Mouse (Mus musculus) lung, embryonic 14.5 days (tissue): ENCODE data around the gene Mapk12. TPM values are rescaled to one million over a fixed set of nuclear protein-coding genes. Genes with fewer than 3 reads are reported as not detected.

ENCODE experiments used
- ATAC-seq: fragments of 200-750 bp; cut with Nextera tagmentation; 2 replicates; pipeline ENCODE4 v1.8.0; 2017; ENCODE audit warnings: mild to moderate bottlenecking, moderate TSS enrichment, moderate library complexity; ENCODE audit not compliant: insufficient read depth
- DNase-seq: peaks from one replicate; pipeline ENCODE4 v3.0.0-alpha.2; 2015
- H3K27ac ChIP-seq: fragments of 300-500 bp; sonication (generic); 2 replicates; pipeline ENCODE4 v1.5.1; 2014; ENCODE audit warnings: low read depth, mild to moderate bottlenecking, moderate library complexity
- H3K27me3 ChIP-seq: fragments of 300-500 bp; sonication (generic); 2 replicates; pipeline ENCODE4 v1.6.1; 2014; ENCODE audit warnings: low read length, control low read depth; ENCODE audit not compliant: insufficient read depth
- H3K36me3 ChIP-seq: fragments of 300-500 bp; sonication (generic); 2 replicates; pipeline ENCODE4 v1.6.1; 2014; ENCODE audit warnings: control low read depth; ENCODE audit not compliant: insufficient read depth
- H3K4me1 ChIP-seq: fragments of 300-500 bp; sonication (generic); 2 replicates; pipeline ENCODE4 v1.6.1; 2014; ENCODE audit warnings: antibody characterized with exemption, control low read depth; ENCODE audit not compliant: insufficient read depth
- H3K4me2 ChIP-seq: fragments of 300-500 bp; sonication (generic); 2 replicates; pipeline ENCODE4 v1.6.1; 2014; ENCODE audit warnings: mild to moderate bottlenecking
- H3K4me3 ChIP-seq: fragments of 300-500 bp; sonication (generic); 2 replicates; pipeline ENCODE4 v1.5.1; 2014; ENCODE audit warnings: low read depth, low read length
- H3K9ac ChIP-seq: fragments of 300-500 bp; sonication (generic); 2 replicates; pipeline ENCODE4 v1.6.1; 2014
- H3K9me3 ChIP-seq: fragments of 300-500 bp; sonication (generic); 2 replicates; pipeline ENCODE4 v1.6.1; 2016; ENCODE audit warnings: low read depth, low read length, control low read depth
- CTCF ChIP-seq: IDR thresholded peaks from 2 replicates; pipeline ENCODE4 v1.5.1; 2016; ENCODE audit warnings: antibody characterized with exemption, low read depth
- WGBS: fragments of 180-500 bp; shearing (Covaris S2); extraction: QIAGEN DNeasy Blood & Tissue Kit; methylation state at CpG from one replicate; pipeline ENCODE4 v1.1.7; 2014; 5-methylcytosine and 5-hydroxymethylcytosine counted together
- polyA plus RNA-seq: library from polyadenylated mRNA; unstranded; fragments of >200 nt; fragmentation: Nextera tagmentation; extraction: Ambion mirVana; gene quantifications from 2 replicates; pipeline ENCODE4 v1.2.1, GENCODE M21; 2014

Gene Mapk12
- polyA plus RNA-seq, 1 experiment from 2014 or later = 11.4 TPM

DNA sequence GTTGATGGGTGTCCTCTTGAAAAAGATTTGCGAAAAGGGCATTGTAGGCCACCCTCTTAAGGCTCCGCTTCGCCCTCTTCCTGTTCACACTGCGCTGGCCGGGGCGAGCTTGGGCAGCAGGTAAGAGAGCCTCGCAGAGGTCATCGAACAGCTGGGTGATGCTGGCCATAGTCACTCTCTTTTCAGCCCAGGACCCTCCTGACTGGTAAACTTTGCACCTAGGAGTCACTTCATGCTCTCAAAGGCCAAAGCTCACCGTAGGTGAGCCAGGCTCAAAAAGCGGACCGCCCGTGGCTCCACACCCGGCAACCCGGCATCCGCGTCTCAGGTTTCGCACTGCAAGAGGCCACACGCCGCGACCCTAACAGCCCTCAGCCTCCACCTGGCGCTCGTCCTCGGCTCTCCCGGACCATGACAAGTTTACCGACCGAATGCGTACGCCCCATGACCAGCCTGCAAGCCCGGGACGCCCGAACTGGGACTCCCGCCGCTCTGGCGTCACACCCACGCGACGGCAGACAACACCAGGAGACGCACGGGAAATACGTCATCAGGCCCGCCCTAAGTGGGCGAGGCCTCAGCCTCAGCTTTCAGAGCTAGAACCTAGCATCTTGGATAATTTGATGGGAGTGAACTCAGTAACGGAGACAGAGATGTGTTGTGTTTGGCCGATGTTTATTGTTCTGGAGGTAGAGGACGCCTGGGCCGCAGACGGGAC lies 17.7 kb downstream of the Mapk12 start, which contains the start of gene Tubgcp6:
Gene Tubgcp6 (minus strand): TSS at position 464 of the 718 bp plus-strand sequence.
- ATAC-seq = peak; percentile 87
- peak within 1 kb of the TSS; percentile 72 for H3K9ac ChIP-seq
- no peaks in the 10 kb centered on the region for H3K9me3 ChIP-seq
- peaks cover 11% of the 10 kb centered on the region; the same call in 1 of the 2 replicates for H3K4me1 ChIP-seq
- WGBS = under 1% methylated on average over 47 of the region's 47 CpGs
- peak within 1 kb of the TSS; percentile 85 for H3K4me3 ChIP-seq
- peak within 1 kb of the TSS; percentile 82 for H3K4me2 ChIP-seq
- TF ChIP-seq CTCF = no peak
- peak; percentile 99 for DNase-seq
- peaks cover 30% of the 10 kb centered on the region for H3K36me3 ChIP-seq
- H3K27me3 ChIP-seq = no peaks in the 10 kb centered on the region
- H3K27ac ChIP-seq = peak within 1 kb of the TSS; percentile 63

- Histone ChIP-seq H3K4me1 (peaks cover 8% of the 10 kb centered on the region; the same call in 1 of the 2 replicates), H3K27ac (no peak overlapping the region), H3K36me3 (peaks cover 59% of the 10 kb centered on the region), H3K9me3 (no peaks in the 10 kb centered on the region), H3K27me3 (no peaks in the 10 kb centered on the region), H3K4me2 (no peak overlapping the region), H3K9ac (no peak overlapping the region), H3K4me3 (no peak overlapping the region)
- peak; percentile 23; the same call in 1 of the 2 replicates for TF ChIP-seq CTCF
- ATAC-seq (no peak), DNase-seq (peak; percentile 37)
Observed at GRCm38 (mm10) chr15:89118007-89118406, 22.5 kb downstream of the Mapk12 start.

GRCm38 (mm10) chr15:89110147-89110546 lies 30.4 kb downstream of the Mapk12 start:
- Histone ChIP-seq H3K4me1 (no peaks in the 10 kb centered on the region), H3K36me3 (peaks cover 95% of the 10 kb centered on the region), H3K4me3 (no peak overlapping the region), H3K9me3 (no peaks in the 10 kb centered on the region), H3K4me2 (no peak overlapping the region), H3K27me3 (no peaks in the 10 kb centered on the region), H3K9ac (no peak overlapping the region), H3K27ac (no peak overlapping the region)
- no peak for TF ChIP-seq CTCF
- no peak for ATAC-seq
- 76% methylated on average over 9 of the region's 9 CpGs for WGBS
- no peak for DNase-seq

DNA sequence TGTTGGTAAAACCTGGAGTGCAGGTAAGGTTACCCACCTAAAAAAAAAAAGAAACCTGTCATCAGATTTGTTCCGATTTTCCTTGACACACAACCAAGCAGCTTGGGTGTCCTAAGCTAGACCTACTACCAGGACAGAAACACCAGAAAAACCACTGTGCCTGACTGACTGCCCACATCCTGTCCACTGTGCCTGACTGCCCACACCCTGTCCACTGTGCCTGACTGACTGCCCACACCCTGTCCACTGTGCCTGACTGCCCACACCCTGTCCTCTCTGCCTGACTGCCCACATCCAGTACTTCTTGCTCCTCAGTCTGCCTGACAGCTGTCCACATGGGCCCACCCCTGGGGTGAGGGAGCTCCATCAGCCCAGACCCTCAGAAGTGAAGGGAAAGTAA lies 33.5 kb downstream of the Mapk12 start:
- ATAC-seq (no peak), DNase-seq (no peak)
- Histone ChIP-seq H3K36me3 (peaks cover 99% of the 10 kb centered on the region), H3K9me3 (no peaks in the 10 kb centered on the region), H3K27me3 (no peaks in the 10 kb centered on the region), H3K4me1 (no peaks in the 10 kb centered on the region), H3K4me2 (no peak overlapping the region), H3K27ac (no peak overlapping the region), H3K9ac (no peak overlapping the region), H3K4me3 (no peak overlapping the region)
- WGBS = 91% methylated on average over 1 of the region's 1 CpGs
- no peak for TF ChIP-seq CTCF

DNA sequence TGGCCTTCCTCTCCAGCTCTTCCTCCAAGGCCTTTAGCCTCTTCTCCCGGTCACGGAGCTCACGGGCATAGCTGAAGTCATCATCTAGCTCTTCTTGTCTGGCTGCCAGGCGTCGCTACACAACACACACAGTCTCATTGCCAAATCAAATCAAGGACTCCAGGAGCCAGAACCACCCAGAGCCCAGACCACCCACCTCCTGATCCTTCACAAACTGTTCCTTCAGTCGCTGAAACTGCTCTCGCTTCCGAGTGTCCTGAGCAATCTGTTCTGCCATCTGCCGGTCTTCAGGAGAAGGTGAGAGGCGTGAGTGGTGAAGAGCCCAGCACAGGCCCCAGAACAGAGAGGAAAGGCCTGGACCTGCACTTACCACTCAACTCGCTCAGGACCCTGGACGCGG lies 34.4 kb downstream of the Mapk12 start:
- no peaks in the 10 kb centered on the region for H3K9me3 ChIP-seq
- H3K4me2 ChIP-seq = no peak overlapping the region
- H3K4me3 ChIP-seq = no peak overlapping the region
- TF ChIP-seq CTCF = no peak
- H3K27ac ChIP-seq = no peak overlapping the region
- no peak overlapping the region for H3K9ac ChIP-seq
- WGBS = 84% methylated on average over 13 of the region's 13 CpGs
- ATAC-seq (no peak), DNase-seq (no peak)
- no peaks in the 10 kb centered on the region for H3K27me3 ChIP-seq
- H3K36me3 ChIP-seq = peaks cover 99% of the 10 kb centered on the region
- H3K4me1 ChIP-seq = no peaks in the 10 kb centered on the region

- no peaks in the 10 kb centered on the region for H3K9me3 ChIP-seq
- no peak overlapping the region for H3K9ac ChIP-seq
- WGBS = 90% methylated on average over 8 of the region's 8 CpGs
- ATAC-seq (no peak), DNase-seq (no peak)
- H3K4me3 ChIP-seq = no peak overlapping the region
- no peak overlapping the region for H3K4me2 ChIP-seq
- TF ChIP-seq CTCF = no peak
- no peaks in the 10 kb centered on the region for H3K4me1 ChIP-seq
- H3K36me3 ChIP-seq = peaks cover 99% of the 10 kb centered on the region
- H3K27me3 ChIP-seq = no peaks in the 10 kb centered on the region
- H3K27ac ChIP-seq = no peak overlapping the region
Observed at GRCm38 (mm10) chr15:89104425-89104824, 36.1 kb downstream of the Mapk12 start.

GRCm38 (mm10) chr15:89103921-89104320 lies 36.6 kb downstream of the Mapk12 start:
- 89% methylated on average over 10 of the region's 10 CpGs for WGBS
- Histone ChIP-seq H3K4me2 (no peak overlapping the region), H3K27ac (no peak overlapping the region), H3K36me3 (peaks cover 99% of the 10 kb centered on the region), H3K9me3 (no peaks in the 10 kb centered on the region), H3K4me3 (no peak overlapping the region), H3K4me1 (no peaks in the 10 kb centered on the region), H3K9ac (no peak overlapping the region), H3K27me3 (no peaks in the 10 kb centered on the region)
- no peak for DNase-seq
- TF ChIP-seq CTCF = no peak
- ATAC-seq = no peak
